Mouse (Mus musculus): ENCODE data around the gene March8.
"Not testable (repeated sequence)": the region's sequence is repeated elsewhere in the genome, so short reads cannot be mapped to it uniquely, and the experiment has no call there.

Gene March8

GRCm38 (mm10) chr6:116337835-116338501 lies at the start of gene March8:
Gene March8 (plus strand): TSS chr6:116338024.
- DNase-seq, result peak; percentile 98

GRCm38 (mm10) chr6:116311411-116311810 lies 26.4 kb upstream of the March8 start:
- no peak for DNase-seq

GRCm38 (mm10) chr6:116319259-116319658 lies 18.6 kb upstream of the March8 start:
- no peak for DNase-seq

- DNase-seq, result no peak
These were observed 11.2 kb upstream of the March8 start for GRCm38 (mm10) chr6:116326641-116327040.

GRCm38 (mm10) chr6:116331396-116331795 lies 6.4 kb upstream of the March8 start:
- DNase-seq, result peak; percentile 28

GRCm38 (mm10) chr6:116337466-116337834 lies 374 bp upstream of the March8 start:
- no peak for DNase-seq

- no peak for DNase-seq
These were observed 696 bp downstream of the March8 start for GRCm38 (mm10) chr6:116338520-116338919.

GRCm38 (mm10) chr6:116339088-116339487 lies 1.3 kb downstream of the March8 start:
- no peak for DNase-seq

GRCm38 (mm10) chr6:116340521-116340920 lies 2.7 kb downstream of the March8 start:
- no peak for DNase-seq

GRCm38 (mm10) chr6:116347953-116348352 lies 10.1 kb downstream of the March8 start:
- DNase-seq, result no peak

- DNase-seq, result no peak
These were observed 12.2 kb downstream of the March8 start for GRCm38 (mm10) chr6:116349997-116350396.

- DNase-seq, result no peak
These were observed 12.8 kb downstream of the March8 start for GRCm38 (mm10) chr6:116350643-116351042.

- DNase-seq, result no peak
These were observed 13.7 kb downstream of the March8 start for GRCm38 (mm10) chr6:116351534-116351933.

- no peak for DNase-seq
These were observed 15.6 kb downstream of the March8 start for GRCm38 (mm10) chr6:116353428-116353827.

- not testable (repeated sequence) for DNase-seq
These were observed 18.6 kb downstream of the March8 start for GRCm38 (mm10) chr6:116356311-116356947.

GRCm38 (mm10) chr6:116356948-116357325 lies 19.1 kb downstream of the March8 start:
- no peak for DNase-seq

GRCm38 (mm10) chr6:116358056-116358455 lies 20.2 kb downstream of the March8 start:
- no peak for DNase-seq

GRCm38 (mm10) chr6:116359256-116359655 lies 21.4 kb downstream of the March8 start:
- no peak for DNase-seq

GRCm38 (mm10) chr6:116361463-116361862 lies 23.6 kb downstream of the March8 start:
- DNase-seq, result no peak

- DNase-seq, result no peak
These were observed 24.2 kb downstream of the March8 start for GRCm38 (mm10) chr6:116361993-116362392.

GRCm38 (mm10) chr6:116367971-116368370 lies 30.1 kb downstream of the March8 start:
- no peak for DNase-seq

- DNase-seq, result no peak
These were observed 32.0 kb downstream of the March8 start for GRCm38 (mm10) chr6:116369811-116370210.

- DNase-seq, result no peak
These were observed 32.6 kb downstream of the March8 start for GRCm38 (mm10) chr6:116370216-116370976.

- no peak for DNase-seq
These were observed 33.7 kb downstream of the March8 start for GRCm38 (mm10) chr6:116371500-116371899.
